Mouse (Mus musculus): ENCODE measurements around the gene Stk10. TPM values are rescaled to one million over a fixed set of nuclear protein-coding genes. Genes with fewer than 3 reads are reported as not detected.

Gene Stk10
- polyA plus RNA-seq, 1 experiment from 2014 or later = 1.6 TPM

Other genes starting within 250 kb of the Stk10 start
- gene Hba-a1, start 249.8 kb upstream of the Stk10 start, polyA plus RNA-seq (2015; fragmentation: Nextera tagmentation; extraction: Ambion mirVana) = 3,202 and 4,502 TPM in 2 replicates
- gene Hbq1b, start 246.3 kb upstream of the Stk10 start, polyA plus RNA-seq (2015; fragmentation: Nextera tagmentation; extraction: Ambion mirVana) = 1.6 and 3.7 TPM in 2 replicates
- gene Hba-a2, start 236.8 kb upstream of the Stk10 start, polyA plus RNA-seq (2015; fragmentation: Nextera tagmentation; extraction: Ambion mirVana) = 7,810 and 10,560 TPM in 2 replicates
- 1.3 and 1.6 TPM in 2 replicates for gene Hbq1a, start 233.2 kb upstream of the Stk10 start, polyA plus RNA-seq (2015; fragmentation: Nextera tagmentation; extraction: Ambion mirVana)
- gene Sh3pxd2b, start 185.5 kb upstream of the Stk10 start, polyA plus RNA-seq (2015; fragmentation: Nextera tagmentation; extraction: Ambion mirVana) = 29.4 and 30.1 TPM in 2 replicates
- gene Ubtd2, start 77.9 kb upstream of the Stk10 start, polyA plus RNA-seq (2015; fragmentation: Nextera tagmentation; extraction: Ambion mirVana) = 81.2 and 89.7 TPM in 2 replicates
- gene Efcab9, start 1.2 kb upstream of the Stk10 start, polyA plus RNA-seq (2015; fragmentation: Nextera tagmentation; extraction: Ambion mirVana) = 0.40 TPM in 1 of 2 replicates, not detected in the other
- gene Fbxw11, start 109.4 kb downstream of the Stk10 start, polyA plus RNA-seq (2015; fragmentation: Nextera tagmentation; extraction: Ambion mirVana) = 68.7 and 73.4 TPM in 2 replicates